Mouse (Mus musculus) erythroblast, embryonic 14.5 days (primary cell): ENCODE measurements around the gene Gm45337.

Experiments used
- GATA1 ChIP-seq: IDR thresholded peaks from 2 replicates; pipeline ENCODE4 v1.6.1; 2012; ENCODE audit warnings: low read length, inconsistent platforms, mixed read lengths
- TAL1 ChIP-seq: IDR thresholded peaks from 3 replicates; pipeline ENCODE4 v1.6.1; 2012; ENCODE audit warnings: low read length, inconsistent platforms, mixed read lengths

GRCm38 (mm10) chr7:142093696-142094240, 50.6 kb downstream of the Gm45337 start:
- TF ChIP-seq TAL1: no peak
- no peak for TF ChIP-seq GATA1
